Mouse (Mus musculus) liver, embryonic 14.5 days (tissue): ENCODE results near the gene 4921507P07Rik.

Experiments used
- CTCF ChIP-seq: IDR thresholded peaks from 2 replicates; pipeline ENCODE4 v1.5.1; 2016; ENCODE audit warnings: antibody characterized with exemption, low read depth, control low read depth
- EP300 ChIP-seq: IDR thresholded peaks from 2 replicates; pipeline ENCODE4 v1.6.1; 2016; ENCODE audit warnings: antibody characterized with exemption, low read depth

DNA sequence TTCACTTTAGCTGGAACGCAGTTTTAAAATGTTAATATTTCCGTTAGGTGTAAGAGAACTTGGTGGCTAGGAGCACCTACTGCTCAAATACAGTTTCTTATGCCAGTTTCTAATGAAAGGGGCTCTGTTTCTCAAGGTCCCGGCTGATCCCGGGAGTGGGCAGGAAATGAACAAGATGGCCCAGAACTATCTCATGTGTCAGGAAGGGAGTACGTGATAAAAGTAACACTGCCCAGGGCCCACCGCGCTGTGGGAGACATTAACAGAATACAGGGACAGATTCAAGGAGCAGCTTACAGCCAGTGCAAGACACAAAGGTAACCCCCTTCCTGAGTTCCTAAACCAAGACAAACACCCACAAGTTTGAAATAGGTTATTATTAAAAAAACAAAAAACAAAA lies 10.7 kb downstream of the 4921507P07Rik start:
- TF ChIP-seq CTCF (no peak), EP300 (no peak)
